Mouse (Mus musculus): ENCODE data around the gene Arhgef3.

GRCm38 (mm10) chr14:27249121-27249520 is 134.4 kb downstream of the Arhgef3 start:
- TF ChIP-seq CTCF (IDR thresholded peaks at IDR 0.05; ENCODE audit: low read depth, low read length) (no peak), TAL1 (conservative IDR thresholded peaks at IDR 0.05; ENCODE audit: low read depth, low read length) (no peak)

Data from G1E (cell line).